Mouse (Mus musculus): ENCODE measurements around the gene Atf3.

DNA sequence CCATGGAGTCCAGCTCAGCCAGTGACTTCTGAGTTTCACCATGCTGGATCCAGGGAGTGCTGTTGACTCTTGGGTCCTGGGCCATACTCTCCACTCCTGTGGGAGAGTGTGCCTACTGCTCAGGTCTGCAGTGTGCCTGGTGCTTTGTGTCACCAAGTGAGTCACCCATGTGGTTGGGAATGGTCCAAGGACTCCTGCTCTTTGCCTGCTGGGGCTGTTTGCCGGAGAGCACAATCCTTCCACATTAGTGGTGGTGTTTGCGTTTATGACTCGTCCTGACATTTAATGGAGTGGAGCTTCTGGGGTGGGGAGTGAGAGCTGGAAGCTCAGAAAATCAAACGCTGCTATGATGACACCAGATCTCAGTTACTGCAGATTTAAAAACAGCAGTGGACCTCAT is 4.2 kb upstream of the Atf3 start:
- TF ChIP-seq CTCF (IDR thresholded peaks at IDR 0.05; ENCODE audit: control insufficient read depth, insufficient read depth, insufficient replicate concordance, low read depth, low read length) (no peak), POLR2A (IDR thresholded peaks at IDR 0.05; ENCODE audit: control insufficient read depth, low read depth, low read length) (no peak)

Data from testis, adult 2 months (tissue).